Mouse (Mus musculus): ENCODE results near the gene Man1c1. TPM values are rescaled to one million over a fixed set of nuclear protein-coding genes. Genes with fewer than 3 reads are reported as not detected.
A peak's percentile ranks its signal among the peaks of the same experiment; 100 is the strongest.

Man1c1 gene
- polyA plus RNA-seq, 2 experiments from 2014 or later = 1.0 to 1.4 TPM

DNA sequence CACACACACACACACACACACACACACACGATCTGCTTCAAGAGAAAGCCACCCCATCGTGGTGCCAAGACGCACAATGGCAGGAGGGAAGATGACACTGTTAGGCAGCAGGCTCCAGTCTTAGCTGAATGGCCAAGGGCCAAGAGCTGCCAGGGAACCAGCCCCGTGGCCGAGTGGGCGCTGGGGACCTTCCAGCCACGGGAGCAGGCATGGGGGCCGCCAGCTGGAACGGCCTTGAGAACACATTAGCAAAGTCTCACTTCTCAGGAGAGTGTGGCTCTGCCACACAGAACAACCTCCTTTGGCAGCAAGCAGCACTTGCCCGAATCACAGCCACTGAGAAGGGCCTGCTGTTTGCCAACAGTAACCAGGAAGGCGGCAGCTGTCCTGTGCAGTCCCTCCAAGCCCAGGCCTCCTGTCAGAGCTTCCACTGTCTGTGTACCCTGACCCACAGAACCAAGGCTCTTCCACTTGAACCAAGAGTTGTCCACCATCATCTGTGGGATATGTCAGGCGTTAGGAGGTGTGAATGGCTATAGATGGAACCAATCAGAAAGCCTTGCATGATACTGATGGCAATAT lies 30.1 kb downstream of the Man1c1 start:
- ATAC-seq = no peak

DNA sequence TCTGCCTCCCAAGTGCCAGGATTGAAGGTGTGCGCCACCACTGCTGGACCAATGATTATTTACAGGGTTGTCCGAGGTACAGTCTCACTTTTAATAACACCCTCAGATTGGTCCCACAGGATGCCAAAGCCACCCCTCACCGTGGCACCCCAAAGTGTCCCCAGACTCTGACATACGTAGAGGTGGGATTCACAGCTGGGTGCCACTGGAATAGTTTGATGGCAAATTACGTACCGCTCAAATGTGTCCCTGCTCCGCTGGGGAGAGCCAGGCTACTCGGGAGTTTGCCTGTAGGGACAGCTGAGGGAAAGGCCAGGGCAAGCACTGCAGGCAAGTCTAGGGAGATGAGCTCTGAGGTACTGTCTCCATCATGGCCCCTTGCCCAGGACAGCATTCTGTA lies 30.9 kb downstream of the Man1c1 start:
- ATAC-seq = no peak

DNA sequence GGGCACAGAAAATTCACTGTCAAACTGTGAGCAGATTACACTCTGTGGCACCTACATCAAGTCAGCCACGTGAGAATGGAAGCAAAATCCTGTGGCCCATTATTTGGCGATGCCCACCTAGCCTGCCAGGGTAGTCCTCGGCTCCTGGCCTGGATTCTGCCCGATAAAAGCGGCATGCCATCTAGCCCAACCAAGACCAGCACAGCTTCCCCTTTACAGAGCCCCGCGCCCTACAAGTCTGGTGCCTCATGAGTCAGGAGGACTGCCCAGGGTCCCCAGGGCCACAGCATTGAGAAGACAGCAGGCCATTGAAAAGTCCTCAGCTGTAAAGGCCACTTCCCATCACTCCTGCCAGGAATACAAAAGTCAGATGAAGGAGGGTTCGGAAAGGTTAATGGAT lies 31.8 kb downstream of the Man1c1 start:
- no peak for ATAC-seq

DNA sequence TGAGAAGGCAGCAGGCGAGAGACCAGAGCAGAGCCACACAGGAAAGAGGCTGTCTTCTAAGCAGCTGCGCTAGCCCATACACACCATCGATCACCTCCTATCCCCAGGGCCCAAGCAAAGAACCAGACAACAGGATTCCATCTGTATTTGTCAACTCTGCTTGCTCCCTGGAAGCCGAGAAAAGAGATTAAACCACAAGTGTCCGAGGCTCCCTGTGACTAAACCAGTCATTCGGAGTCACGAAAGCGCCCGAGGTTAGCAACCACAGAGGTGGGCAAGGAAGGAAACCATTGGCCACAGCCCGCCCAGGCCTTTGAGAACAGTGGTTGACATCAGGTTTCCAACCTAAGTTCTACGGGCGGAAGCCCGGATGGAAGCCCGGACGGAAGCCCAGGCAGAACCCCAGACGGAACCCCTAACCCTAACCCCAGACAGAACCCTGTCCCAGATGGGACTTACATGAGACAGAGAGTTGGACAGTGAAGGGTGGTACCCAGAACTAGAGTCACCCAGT lies 32.4 kb downstream of the Man1c1 start:
- ATAC-seq = no peak

DNA sequence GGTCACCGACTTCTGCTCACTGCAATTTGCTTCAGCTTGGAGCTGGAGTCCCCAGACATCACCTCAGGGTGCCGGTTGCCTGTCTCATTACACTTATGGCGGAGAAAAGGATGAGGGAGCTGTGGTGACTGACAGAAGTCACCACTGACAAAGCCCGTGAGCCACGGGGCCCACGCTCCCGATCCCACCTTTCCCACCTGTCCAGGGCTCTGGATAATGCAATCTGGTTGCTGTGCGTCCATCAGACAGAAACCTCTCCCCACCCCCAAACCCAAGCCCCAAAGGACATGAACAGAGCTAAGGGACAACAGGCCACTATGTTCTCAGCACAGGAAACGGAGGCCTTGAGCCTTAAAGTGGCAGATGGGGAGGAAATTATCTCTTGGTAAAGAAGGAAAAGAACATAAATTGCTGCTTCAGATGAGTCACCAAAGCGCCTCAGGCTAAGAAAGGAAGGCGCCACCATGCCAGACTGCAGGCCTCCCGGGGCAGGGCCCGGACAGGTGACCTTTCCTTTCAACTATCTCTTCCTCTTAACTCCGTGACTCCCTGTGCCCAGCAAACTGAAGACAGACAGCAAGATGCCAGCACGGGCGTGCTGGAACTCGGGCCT lies 34.2 kb downstream of the Man1c1 start:
- no peak for ATAC-seq

DNA sequence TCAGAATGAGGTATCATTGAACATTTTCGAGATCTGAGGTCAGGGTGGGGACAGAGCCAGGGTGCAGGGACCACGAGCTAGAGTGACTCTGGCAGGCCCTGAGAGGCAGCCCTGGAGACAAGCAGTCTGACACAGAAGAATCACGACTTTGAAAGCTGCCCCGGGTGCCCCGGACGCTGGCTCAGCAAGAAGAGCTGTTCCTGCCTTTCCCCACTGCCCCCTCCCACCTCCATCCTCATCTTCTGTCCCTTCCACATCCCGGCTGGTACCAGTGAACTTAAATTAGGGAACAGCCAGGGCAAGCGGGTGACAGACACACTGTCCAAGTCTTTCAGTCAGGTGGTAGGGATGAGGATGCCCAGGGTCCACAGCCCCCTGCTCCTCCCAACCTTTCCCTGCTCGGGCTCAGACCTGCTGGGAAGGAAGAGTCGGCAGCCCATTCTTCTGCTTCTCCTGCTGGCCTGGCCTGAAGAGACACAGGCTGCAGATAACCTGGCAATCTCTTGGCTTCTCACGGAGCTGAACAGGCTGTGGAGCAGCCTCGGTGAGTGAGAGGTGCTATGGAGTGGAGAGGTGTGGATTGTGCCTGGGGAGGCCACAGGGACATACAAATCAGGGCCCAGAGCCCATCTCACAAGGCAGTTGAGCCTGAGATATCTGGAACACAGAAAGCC lies 35.6 kb downstream of the Man1c1 start:
- ATAC-seq = no peak

DNA sequence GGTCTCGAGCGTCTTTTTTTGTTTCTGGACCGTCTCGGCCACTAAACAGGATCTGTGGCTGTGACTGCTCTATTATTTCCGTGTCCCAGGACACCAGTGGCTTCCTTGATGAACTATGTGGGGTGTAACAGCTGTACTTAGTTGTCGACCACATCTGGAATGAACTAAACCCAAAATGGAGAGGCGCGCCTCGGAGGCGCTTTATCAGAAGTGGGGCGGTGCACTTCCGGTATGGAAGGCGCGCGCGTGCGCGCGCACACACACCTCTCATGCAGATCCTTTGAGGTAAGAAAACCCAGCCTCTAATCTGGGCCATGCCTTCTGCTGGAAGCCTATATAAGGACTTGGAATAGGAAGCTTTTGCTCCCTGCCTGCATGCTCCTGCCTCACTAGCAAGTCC lies 37.7 kb downstream of the Man1c1 start:
- no peak for ATAC-seq

DNA sequence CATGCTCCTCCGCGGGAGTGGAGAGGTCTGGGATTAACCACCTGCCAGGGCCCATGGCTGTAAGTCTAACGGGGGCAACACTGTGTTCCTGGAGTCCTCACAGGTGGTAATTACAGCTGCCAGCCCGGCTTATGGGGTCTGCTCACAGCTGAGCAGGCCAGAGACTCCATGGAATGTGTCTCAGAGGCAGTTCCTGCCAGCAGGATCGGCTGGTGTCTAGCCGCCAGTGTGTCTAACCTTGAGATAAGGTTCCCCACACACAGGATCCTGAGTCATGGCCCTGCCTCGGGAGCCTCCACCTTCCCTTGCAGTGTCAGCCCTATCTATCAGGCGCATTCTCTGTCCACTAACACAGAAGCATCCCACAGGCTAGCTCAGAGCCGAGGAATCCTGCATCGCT lies 41.0 kb downstream of the Man1c1 start:
- no peak for ATAC-seq

DNA sequence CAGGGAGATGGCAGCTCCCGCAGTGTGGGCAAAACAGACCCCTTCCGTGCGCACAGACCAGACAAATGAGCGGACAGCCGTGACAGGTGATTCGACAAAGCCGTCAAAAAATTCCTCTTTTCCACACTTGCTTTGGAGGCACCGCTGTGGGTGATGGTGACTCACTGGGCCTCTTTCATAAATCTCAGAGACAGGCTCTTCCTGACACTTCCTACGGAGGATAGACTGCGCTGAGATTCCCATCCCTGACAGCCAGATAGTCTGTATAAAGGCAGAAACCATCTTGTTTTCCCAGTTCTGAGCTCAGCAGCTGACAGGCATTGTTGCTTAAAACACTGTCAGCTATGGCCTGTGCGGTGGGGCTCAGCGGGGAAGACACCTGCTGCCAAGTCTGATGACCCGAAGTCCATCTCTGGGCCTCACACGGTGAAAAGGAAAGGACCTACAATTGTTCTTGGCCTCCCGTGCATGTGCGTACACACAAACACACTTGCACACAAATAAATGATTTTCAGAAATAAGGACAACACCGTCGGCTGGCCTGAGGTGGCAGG lies 43.4 kb downstream of the Man1c1 start:
- ATAC-seq = no peak

DNA sequence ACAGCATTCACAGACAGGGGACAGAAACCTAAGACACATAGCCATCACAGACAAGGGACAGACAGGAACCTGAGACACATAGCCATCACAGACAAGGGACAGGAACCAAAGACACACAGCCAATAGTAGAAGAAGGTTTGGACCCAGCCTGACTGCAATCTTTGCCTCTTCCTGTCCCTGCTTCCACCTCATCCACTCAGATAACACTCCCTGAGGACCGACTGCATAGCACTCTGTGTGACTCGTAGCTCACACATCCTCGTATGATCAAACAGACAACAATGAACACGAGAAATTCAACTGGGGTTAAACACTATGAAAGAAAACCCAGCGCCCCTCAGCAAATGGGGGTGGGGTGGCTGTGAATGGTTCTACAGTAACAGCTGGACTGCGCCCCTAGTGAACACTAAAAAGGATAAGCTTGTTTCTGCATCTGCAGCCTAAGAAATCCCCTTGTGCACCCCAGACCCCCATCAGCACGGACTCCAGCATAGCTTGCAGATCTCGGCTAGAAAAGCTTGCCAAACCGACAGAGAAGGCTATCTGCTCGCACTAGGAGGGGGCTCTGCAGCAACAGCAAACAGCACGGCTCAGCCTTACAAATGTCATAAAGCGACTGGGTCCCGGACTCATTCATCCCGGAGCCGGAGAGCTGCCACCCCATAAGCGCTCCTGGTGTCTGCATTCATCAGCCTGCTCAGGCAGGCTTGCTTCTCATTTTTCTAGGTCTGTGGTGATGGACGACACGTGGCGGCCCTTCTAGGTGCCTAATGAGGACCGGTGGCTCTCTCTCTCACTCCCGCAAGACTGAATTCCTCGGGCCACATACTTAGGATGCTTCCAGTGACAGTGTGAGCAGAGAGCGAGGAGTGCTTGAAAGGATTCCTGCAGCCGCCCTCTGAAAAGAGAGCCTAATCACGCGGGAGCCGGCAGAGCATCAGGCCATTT lies 44.5 kb downstream of the Man1c1 start:
- no peak for ATAC-seq

DNA sequence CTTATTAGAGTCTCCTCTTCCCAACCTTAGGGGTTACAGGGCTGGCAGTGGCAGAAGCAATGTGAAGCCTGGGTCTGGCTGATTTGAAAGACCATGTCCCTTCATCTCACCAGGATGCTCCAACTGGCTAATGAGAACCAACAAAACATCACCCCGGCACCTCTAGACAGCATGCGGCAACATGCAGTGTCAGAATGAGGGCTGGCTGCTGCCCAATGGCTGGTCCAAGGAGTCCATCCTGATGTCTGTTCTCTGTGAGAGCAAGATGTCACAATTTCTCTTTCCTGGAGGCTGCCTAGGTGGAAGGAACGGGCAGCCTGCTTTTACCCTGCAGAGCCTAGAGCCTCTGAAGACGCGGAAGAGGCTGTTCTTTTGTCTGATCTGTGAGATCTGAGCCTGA lies 46.6 kb downstream of the Man1c1 start:
- no peak for ATAC-seq

DNA sequence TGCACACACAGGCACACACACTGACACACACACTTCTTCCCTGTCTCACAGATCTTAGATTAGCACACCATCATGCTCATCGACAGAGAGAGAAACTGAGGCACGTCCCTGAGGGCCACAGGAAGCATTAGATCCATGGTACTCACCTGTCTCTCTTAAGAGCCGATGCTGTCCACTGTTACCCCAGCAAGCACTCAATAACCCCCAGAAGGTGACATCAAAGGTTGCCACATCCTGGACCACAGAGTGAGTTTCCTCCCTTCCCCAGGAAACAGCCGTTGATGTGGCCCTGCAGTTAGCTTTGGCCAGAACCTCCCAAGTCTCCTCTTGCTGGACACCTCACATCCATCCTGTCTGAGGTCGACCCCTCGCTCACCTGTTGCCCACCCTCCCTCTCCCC lies 49.7 kb downstream of the Man1c1 start:
- peak; percentile 37 for ATAC-seq

DNA sequence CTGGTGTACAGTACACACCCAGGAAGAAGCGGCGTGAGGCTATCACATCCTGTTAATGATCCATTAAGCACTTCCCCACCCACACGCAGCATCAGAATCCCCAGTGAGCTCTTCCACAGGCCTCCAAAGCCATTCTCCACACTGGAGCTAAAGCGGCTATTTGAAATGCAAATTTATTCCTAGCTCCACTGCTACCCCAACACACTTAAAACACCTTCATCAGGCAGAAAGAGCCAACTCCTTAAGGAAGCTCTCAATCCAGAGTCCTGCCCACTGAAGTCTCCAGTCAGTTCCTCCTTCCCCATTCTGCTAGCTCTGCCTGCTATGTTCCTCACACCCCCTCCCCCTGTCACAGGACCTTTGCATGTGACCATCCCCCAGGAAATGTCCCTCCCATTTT lies 51.4 kb downstream of the Man1c1 start:
- ATAC-seq = no peak

DNA sequence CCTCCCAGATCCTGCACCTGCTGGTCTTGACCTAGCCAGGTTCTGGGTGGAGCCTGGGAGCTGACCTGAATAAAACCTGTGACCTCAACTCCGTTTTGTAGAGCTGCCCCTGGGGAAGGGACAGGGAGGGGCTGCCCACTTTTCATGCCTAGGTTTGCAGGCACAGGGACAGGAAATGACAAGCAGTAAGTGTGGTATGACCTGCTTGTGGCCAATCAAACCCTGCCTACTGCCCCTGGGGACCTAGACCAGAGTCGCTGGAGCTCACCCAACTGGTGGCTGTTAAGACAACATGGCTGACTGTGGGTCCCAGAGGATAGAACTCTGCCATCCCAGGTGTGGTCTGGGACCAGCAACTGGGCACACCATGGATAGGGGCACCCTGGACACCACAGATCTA lies 51.9 kb downstream of the Man1c1 start:
- no peak for ATAC-seq

DNA sequence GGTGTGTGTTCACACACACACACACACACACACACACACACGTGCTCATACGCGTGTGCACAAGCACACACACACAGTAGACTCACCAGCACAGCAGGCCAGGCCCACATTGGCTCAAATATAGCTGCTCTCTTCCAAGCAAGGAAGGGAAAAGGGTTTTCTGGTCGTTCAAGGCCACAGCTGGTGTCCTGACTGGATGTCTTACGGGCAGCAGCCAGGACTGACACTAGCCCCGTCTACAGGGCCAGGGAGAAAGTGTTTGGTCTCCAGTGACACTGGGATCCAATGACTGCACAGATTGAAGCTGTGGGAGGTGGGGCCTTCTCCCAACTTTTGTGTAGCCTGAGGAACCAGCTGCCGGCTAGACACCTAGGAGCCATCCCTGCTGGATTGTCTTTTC lies 52.7 kb downstream of the Man1c1 start:
- ATAC-seq = no peak

DNA sequence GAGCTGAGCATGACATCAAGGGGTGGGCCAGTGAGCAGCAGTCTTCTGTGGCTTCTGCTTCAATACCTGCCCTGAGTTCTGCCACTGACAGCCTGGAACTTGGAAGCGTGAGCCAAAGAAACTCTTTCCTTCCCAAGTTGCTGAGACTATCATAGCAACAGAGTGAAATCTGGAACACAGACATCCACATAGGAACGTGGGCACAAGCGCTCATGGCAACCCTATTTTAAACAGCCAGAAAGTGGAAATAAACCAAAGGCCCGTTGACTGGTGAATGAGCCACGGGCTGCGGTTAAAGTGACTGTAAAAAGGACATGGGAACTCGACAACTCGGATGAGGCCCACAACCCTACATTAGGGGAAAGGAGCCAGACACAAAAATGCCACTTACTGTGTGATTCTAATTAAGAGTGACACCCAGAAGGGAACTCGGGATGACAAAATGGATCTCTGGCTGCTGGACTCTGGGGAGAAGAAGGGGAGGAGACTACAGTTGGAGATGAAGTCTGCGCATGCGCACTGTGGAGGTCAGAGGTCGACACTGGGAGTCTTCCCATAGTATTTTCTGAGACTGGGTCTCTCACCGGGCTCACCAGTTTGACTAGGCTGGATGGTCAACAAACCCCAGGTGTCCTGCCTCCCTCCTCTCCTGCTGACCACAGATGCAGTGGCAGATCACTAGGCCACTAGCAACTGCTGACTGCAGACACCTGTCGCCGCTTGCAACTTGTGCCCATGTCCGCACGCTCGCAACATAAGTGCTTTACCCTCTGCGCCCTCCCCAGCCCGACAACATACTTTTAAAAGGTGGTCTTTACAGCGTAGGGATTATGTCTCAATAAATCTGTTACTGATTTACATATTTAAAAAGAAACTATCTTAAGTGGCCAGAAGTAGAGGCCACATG lies 58.8 kb downstream of the Man1c1 start:
- no peak for ATAC-seq

DNA sequence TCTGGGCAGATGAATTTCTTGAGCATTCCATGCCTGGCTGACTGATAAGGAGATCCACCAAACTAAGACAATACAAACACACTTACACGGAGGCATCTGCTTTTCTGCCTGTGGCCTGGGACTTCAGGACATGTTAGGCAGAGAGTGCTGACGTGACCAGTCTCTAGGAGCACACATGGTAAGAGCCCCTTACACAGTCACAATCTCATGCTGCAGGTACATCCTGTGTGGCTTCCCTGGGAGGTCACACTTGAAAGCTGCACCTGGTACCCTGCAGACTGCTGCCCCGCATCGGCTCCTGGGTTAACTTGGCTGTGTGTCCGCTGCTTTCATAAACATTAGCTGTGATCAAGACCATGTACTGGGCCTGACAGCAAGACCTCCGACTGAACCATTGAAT lies 59.7 kb downstream of the Man1c1 start:
- no peak for ATAC-seq

DNA sequence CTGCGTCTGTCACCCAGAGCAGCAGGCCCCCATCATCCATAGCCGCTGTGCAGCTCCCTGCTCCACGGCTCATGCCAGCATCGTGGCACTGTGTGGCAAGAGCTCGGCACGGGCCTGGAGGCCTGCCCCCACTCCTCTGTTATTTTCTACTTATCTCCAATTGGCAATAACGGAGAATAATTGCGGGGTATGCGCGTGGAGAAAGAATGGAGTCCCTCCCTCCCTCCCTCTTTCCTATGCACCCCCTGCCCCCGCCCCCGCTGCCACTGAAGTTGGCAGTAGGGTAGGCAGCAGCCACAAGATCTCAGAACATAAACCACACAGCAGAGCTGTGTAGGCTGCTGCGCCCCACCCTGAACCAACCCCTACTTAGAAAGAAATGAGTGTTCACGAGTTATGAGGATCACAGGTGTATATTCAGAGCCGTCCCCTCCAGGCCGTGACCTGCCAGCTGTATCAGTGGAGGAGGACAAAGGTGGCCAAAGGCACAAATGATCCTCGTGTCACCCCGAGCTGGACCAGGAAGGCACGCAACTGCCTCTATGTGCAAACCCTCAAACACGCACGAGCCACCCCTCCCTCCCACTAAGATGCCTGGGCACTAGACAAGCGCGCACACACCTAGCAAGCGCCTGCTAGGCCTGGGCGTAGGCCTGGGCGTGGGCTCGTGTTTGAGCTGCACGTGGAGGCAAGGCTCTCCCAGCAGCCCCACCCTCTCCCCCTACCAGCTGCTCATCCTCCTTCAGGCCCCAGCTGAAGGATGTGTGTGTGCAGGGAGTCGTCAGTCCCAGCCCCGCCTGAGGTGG lies 62.2 kb downstream of the Man1c1 start:
- ATAC-seq = no peak

DNA sequence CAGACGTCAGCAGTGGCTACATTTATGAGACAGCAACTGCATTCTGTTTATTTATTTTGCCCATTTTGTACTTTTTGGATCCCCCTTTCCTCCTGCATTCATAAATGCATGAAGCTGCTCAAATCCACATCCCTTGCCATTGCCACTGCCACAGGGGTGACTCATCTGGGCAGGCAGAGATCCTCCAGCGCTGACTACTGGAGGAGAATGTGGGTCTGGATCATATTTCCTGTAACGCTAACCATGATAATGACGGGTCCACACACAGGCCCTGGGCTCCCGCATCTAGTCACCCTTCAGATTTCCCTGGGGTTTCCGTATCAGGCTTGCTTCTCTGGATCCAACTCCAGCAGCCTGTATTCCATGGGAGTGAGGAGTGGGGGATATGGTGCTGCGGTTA lies 64.8 kb downstream of the Man1c1 start:
- ATAC-seq = no peak

DNA sequence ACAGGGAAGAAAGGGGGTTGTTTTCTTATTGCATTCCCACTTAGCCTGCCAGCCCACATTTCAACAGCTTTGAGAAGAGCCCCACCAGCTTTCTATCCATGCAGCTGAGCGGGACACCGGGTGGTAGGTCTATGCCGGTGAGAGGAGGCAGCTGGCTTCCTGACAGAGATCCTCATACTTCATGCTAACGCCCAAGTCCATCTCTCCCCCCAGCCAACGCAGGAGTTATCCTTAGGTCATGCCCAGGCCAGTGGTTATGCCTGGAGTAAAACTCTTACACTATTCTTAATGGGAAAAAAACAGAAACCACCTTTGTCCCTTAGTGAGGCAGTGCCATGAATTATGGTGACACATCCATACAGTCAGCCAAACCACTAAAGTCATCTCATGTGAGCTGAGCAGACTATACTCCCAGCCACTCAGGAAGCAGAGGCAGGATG lies 66.0 kb downstream of the Man1c1 start:
- no peak for ATAC-seq

DNA sequence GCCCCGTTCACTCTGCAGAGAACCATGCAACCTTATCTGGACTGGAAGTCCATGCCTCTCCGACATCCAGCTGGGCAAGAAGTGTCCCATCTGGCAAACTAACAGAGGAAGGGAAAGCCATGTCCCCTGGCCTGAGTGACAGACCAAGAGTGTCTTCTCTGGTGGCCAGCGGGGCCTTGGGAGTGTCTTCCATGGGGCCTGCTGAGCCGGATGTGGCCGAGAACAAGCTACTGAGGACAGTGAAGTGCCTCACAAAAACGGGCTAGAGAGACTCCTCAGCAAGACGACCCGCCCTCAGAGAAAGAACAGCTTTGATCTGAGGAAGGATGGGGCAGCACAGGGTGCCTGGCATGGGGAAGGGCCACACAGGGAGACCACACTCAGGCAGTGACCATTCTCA lies 67.7 kb downstream of the Man1c1 start:
- ATAC-seq = no peak

All from CD4-positive, CD25-positive, alpha-beta regulatory T cell, adult 4 months (primary cell).